Mouse (Mus musculus) lung, adult 2 months (tissue): ENCODE data around the gene Cdc42ep5.
A peak's percentile ranks its signal among the peaks of the same experiment; 100 is the strongest.

ENCODE experiments used
- CTCF ChIP-seq: fragments of 200-500 bp; IDR thresholded peaks from 2 replicates; pipeline ENCODE4 v1.5.1; 2011; ENCODE audit warnings: mild to moderate bottlenecking, low read length, control low read depth; ENCODE audit not compliant: insufficient read depth
- POLR2A ChIP-seq: fragments of 200-500 bp; IDR thresholded peaks from 2 replicates; pipeline ENCODE4 v1.6.1; 2011; ENCODE audit warnings: low read depth, mild to moderate bottlenecking, control low read depth, low read length, borderline replicate concordance; ENCODE audit errors: extremely low read depth

GRCm38 (mm10) chr7:4150811-4151221, 13.8 kb downstream of the Cdc42ep5 start:
- TF ChIP-seq POLR2A (peak; percentile 49; the same call in 1 of the 2 replicates), CTCF (no peak)
